Mouse (Mus musculus) lung, postnatal 0 days (tissue): ENCODE results near the gene Hells.

ENCODE experiments used
- CTCF ChIP-seq: IDR thresholded peaks from 2 replicates; pipeline ENCODE4 v1.5.1; 2016; ENCODE audit warnings: antibody characterized with exemption, mild to moderate bottlenecking
- EP300 ChIP-seq: IDR thresholded peaks from 2 replicates; pipeline ENCODE4 v1.6.1; 2016; ENCODE audit warnings: antibody characterized with exemption, mild to moderate bottlenecking, control low read depth

- no peak for TF ChIP-seq CTCF
- TF ChIP-seq EP300: no peak
These were observed 68.0 kb downstream of the Hells start for GRCm38 (mm10) chr19:38998676-38999075.
